Mouse (Mus musculus) limb, embryonic 13.5 days (tissue): ENCODE data around the gene Rack1. TPM values are rescaled to one million over a fixed set of nuclear protein-coding genes. Genes with fewer than 3 reads are reported as not detected.

Experiments used
- ATAC-seq: fragments of 200-750 bp; cut with Nextera tagmentation; 2 replicates; pipeline ENCODE4 v1.8.0; 2017; ENCODE audit warnings: low read depth, moderate number of reproducible peaks, moderate TSS enrichment; ENCODE audit not compliant: low FRiP score
- H3K27ac ChIP-seq: fragments of 300-500 bp; sonication (generic); 2 replicates; pipeline ENCODE4 v1.5.1; 2015; ENCODE audit warnings: inconsistent platforms, mild to moderate bottlenecking, moderate library complexity
- H3K27me3 ChIP-seq: fragments of 300-500 bp; sonication (generic); 2 replicates; pipeline ENCODE4 v1.6.1; 2015; ENCODE audit warnings: mild to moderate bottlenecking, inconsistent platforms
- H3K36me3 ChIP-seq: fragments of 300-500 bp; sonication (generic); 2 replicates; pipeline ENCODE4 v1.6.1; 2015; ENCODE audit warnings: inconsistent platforms, mild to moderate bottlenecking, moderate library complexity
- H3K4me1 ChIP-seq: fragments of 300-500 bp; sonication (generic); 2 replicates; pipeline ENCODE4 v1.6.1; 2015; ENCODE audit warnings: inconsistent platforms
- H3K4me2 ChIP-seq: fragments of 300-500 bp; sonication (generic); replicated peaks from 2 replicates; pipeline ENCODE4 v1.6.1; 2015; ENCODE audit warnings: inconsistent platforms, mild to moderate bottlenecking, moderate library complexity
- H3K4me3 ChIP-seq: fragments of 300-500 bp; sonication (generic); 2 replicates; pipeline ENCODE4 v1.5.1; 2015; ENCODE audit warnings: moderate library complexity, mild to moderate bottlenecking, inconsistent platforms
- H3K9ac ChIP-seq: fragments of 300-500 bp; sonication (generic); 2 replicates; pipeline ENCODE4 v1.6.1; 2015; ENCODE audit warnings: mild to moderate bottlenecking, inconsistent platforms
- H3K9me3 ChIP-seq: fragments of 300-500 bp; sonication (generic); 2 replicates; pipeline ENCODE4 v1.6.1; 2016; ENCODE audit warnings: inconsistent platforms
- WGBS: fragments of 180-500 bp; shearing (Covaris S2); methylation state at CpG from one replicate; pipeline ENCODE4 v1.1.7; 2015; 5-methylcytosine and 5-hydroxymethylcytosine counted together
- polyA plus RNA-seq: library from polyadenylated mRNA; unstranded; fragments of >200 nt; fragmentation: Nextera tagmentation; extraction: Ambion mirVana; gene quantifications from 2 replicates; pipeline ENCODE4 v1.2.1, GENCODE M21; 2015

Rack1 gene
- polyA plus RNA-seq, 1 experiment from 2014 or later = 706 TPM

GRCm38 (mm10) chr11:48851270-48851995, 51.3 kb downstream of the Rack1 start:
- Histone ChIP-seq H3K9me3 (no peaks in the 10 kb centered on the region), H3K27me3 (peaks cover 18% of the 10 kb centered on the region), H3K9ac (no peak overlapping the region), H3K4me3 (no peak overlapping the region), H3K27ac (no peak overlapping the region), H3K4me2 (no peak overlapping the region), H3K4me1 (peaks cover 20% of the 10 kb centered on the region), H3K36me3 (no peaks in the 10 kb centered on the region)
- ATAC-seq = no peak
- 73% methylated on average over 4 of the region's 4 CpGs for WGBS

GRCm38 (mm10) chr11:48852190-48852589, 52.1 kb downstream of the Rack1 start:
- H3K9ac ChIP-seq = no peak overlapping the region
- ATAC-seq = no peak
- no peak overlapping the region for H3K4me3 ChIP-seq
- no peaks in the 10 kb centered on the region for H3K36me3 ChIP-seq
- 78% methylated on average over 4 of the region's 4 CpGs for WGBS
- peaks cover 18% of the 10 kb centered on the region for H3K27me3 ChIP-seq
- H3K4me2 ChIP-seq = peak overlapping the region; percentile 87
- no peak overlapping the region for H3K27ac ChIP-seq
- H3K9me3 ChIP-seq = no peaks in the 10 kb centered on the region
- H3K4me1 ChIP-seq = peaks cover 20% of the 10 kb centered on the region

GRCm38 (mm10) chr11:48852624-48853473, 52.7 kb downstream of the Rack1 start:
- ATAC-seq = peak; percentile 16; the same call in 1 of the 2 replicates
- WGBS = 8% methylated on average over 23 of the region's 23 CpGs
- peaks cover 23% of the 10 kb centered on the region for H3K4me1 ChIP-seq
- H3K27me3 ChIP-seq = peaks cover 20% of the 10 kb centered on the region
- H3K9ac ChIP-seq = peak overlapping the region; percentile 59
- H3K36me3 ChIP-seq = no peaks in the 10 kb centered on the region
- no peak overlapping the region for H3K27ac ChIP-seq
- H3K4me2 ChIP-seq = peak overlapping the region; percentile 87
- no peaks in the 10 kb centered on the region for H3K9me3 ChIP-seq
- peak overlapping the region; percentile 55 for H3K4me3 ChIP-seq

DNA sequence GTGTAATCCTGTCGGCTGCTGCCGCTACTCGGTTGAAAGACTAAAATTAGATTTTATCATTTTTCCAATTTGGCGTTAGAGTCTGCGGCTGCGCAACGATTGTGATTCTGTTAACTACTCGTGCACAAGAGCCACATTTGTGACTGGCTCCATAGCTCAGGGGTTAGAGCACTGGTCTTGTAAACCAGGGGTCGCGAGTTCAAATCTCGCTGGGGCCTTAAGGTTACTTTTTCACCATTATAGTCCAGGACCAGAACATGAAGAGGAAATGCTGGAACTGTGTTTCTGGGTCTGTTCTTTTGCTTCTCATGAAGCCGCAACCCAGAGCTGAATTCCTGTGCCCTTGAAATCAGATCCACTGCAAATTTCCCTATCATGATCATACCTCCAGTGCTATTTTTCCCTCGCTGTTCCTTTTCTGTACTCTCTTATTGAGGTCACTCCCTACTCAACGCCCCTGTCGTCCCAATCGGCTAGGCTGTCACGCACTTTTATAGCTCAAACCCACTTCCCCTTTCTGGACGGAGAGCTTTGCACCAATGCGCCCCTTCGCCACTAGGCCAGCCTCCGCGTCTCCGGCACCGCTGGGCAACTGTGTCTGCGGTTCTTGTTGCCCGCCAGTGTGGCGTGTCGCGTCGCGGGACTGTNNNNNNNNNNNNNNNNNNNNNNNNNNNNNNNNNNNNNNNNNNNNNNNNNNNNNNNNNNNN, 53.5 kb downstream of the Rack1 start:
- Histone ChIP-seq H3K27me3 (peaks cover 23% of the 10 kb centered on the region), H3K27ac (0 out of 2 replicates have a peak overlapping the region, but pooled peaks have one; percentile 22), H3K9ac (peak overlapping the region; percentile 59), H3K4me1 (peaks cover 31% of the 10 kb centered on the region), H3K4me3 (peak overlapping the region; percentile 55), H3K9me3 (no peaks in the 10 kb centered on the region), H3K4me2 (peak overlapping the region; percentile 87), H3K36me3 (no peaks in the 10 kb centered on the region)
- WGBS = 1% methylated on average over 31 of the region's 31 CpGs
- ATAC-seq = peak; percentile 68

Other genes starting within 250 kb of the Rack1 start
- 7.8 and 8.7 TPM in 2 replicates for gene Trim41, start 17.0 kb downstream of the Rack1 start, polyA plus RNA-seq
- 1.0 and 1.2 TPM in 2 replicates for gene Trim7, start 25.8 kb downstream of the Rack1 start, polyA plus RNA-seq
- gene Gm12184, start 26.3 kb downstream of the Rack1 start, polyA plus RNA-seq = 3.1 and 4.9 TPM in 2 replicates
- gene Irgm1, start 71.4 kb downstream of the Rack1 start, polyA plus RNA-seq = 4.6 and 5.4 TPM in 2 replicates
- 0.10 and 0.13 TPM in 2 replicates for gene Gm5431, start 101.9 kb downstream of the Rack1 start, polyA plus RNA-seq
- 3.1 and 3.3 TPM in 2 replicates for gene Psme2b, start 145.9 kb downstream of the Rack1 start, polyA plus RNA-seq
- not detected in 2 replicates for gene Olfr56, start 178.6 kb downstream of the Rack1 start, polyA plus RNA-seq
- gene 9930111J21Rik1, start 179.1 kb downstream of the Rack1 start, polyA plus RNA-seq = 0.17 and 0.23 TPM in 2 replicates
- gene Gm12185, start 191.9 kb downstream of the Rack1 start, polyA plus RNA-seq = not detected in 2 replicates
- 0.23 and 0.47 TPM in 2 replicates for gene Tgtp1, start 193.8 kb downstream of the Rack1 start, polyA plus RNA-seq